Mouse (Mus musculus): Measurements from ENCODE around the gene Ntn3.
A peak's percentile ranks its signal among the peaks of the same experiment; 100 is the strongest.

Ntn3 gene

GRCm38 (mm10) chr17:24210591-24210990 is 1.3 kb upstream of the Ntn3 start:
- DNase-seq, result no peak

DNA sequence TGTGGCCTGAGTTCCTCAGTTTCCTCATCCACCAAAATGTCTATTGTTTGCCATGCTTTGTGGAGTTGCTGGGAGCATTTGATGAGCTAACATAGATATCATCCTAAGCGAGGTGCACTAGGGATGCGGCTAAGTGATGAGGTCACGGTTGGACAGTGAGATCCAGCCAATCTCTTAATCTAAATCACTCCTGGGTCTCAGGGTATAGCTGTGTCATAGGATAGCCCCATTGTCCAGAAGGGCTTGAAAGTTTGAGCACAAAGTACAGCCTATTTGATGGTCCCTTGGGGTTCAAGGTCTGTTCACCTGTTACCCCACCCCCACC is 547 bp upstream of the Ntn3 start:
- DNase-seq, result no peak

GRCm38 (mm10) chr17:24208641-24209042 is 689 bp downstream of the Ntn3 start:
- peak; percentile 47 for DNase-seq

- DNase-seq, result no peak
Observed at GRCm38 (mm10) chr17:24207768-24208640, 1.3 kb downstream of the Ntn3 start.

DNA sequence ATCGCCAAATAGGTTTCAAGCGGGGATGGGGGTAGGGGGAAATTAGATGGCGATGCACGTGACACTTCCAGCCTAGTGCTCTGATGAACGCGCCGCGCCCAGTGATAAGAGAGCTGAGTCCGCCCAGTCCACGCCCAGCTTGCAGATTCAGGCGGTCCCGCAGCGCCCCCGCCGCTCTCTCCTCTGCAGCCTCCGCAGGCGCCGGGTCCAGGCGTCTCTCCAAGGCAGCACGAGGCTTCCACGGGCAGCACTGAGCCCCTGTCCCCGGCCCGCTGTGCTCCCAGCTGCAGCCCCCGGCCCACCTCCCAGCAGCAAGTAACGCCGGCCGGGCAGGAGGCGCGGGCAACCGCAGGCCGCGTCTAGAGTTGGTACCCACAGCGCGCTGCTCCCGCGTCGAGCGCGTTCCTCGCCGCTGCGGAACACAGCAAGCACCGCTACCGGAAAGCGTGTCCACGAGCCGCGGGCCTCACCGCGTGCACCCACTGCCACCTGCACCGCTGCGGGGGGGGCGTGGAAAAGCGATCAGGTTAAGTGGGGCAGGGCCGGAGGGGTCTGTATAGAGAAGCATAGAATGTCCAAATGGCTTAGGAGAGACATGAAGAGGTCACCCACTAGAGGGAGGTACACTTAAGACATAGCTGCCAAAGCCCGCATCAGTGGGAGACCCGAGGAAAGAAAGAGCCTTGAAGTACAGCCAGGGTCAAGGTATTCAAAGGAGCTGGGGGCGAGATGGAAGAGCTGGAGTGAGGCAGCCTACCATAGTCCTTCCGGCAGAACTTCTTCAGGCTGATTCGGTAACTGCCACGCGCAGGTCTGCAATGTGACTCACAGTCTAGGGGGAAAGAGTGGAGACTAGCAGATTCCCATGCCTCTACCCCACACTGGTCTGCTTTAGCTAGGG is 2.6 kb downstream of the Ntn3 start:
- peak; percentile 66 for DNase-seq

DNA sequence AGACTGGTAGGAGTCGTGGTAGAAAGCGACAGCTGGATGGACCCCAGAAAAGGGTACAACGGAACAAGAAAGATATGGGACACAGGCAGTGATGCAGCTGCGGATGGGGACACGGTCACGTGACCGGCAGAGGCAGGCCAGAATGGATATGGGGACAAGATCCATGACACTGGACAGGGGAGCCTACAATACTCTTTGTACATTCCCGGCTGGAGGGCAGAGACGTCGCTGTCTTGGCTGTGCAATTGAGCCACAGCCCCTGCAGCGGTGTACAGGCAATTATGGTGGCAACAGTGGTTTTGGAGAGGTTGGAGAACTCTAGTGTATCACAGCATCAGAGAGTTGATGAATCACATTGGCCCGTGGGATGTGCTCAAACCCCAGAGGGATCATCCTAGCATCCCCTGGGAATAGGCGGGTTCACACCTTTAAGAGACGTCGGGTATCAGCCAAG is 3.4 kb downstream of the Ntn3 start:
- peak; percentile 64 for DNase-seq

DNA sequence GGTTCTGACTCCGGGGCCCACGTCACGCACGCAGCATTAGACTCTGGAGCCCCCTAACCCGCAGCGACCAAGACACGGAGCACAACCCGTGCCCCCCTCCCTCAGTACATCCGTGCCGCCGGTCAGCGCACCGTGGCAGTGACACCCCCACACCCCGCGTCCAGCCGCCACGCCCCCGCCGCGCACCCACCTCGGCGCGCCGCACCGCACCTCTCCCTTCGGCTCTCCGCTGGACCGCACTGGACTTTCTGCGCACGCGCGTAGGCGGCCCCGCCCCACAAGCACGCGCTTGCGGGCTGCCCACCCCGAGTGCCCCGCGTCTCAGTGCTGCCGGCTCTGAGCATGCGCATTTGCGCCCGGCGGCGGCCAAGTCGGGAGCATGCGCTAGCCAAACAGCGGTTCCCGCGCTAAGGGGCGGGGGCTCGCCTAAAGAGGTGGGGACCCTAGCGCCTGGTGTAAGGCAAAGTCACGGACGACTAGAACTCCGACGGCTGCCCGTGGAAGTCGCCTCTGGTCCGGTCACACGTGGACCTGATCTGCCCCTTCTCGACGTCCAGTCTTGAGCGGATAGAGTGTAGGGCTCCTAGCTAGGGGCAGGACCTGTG is 3.9 kb downstream of the Ntn3 start, which contains the start of gene Tbc1d24:
Gene Tbc1d24 (minus strand): TSS at position 279 of the 605 bp plus-strand sequence.
- peak; percentile 96 for DNase-seq

GRCm38 (mm10) chr17:24204846-24205245 is 4.5 kb downstream of the Ntn3 start:
- DNase-seq, result no peak

GRCm38 (mm10) chr17:24203611-24204534 is 5.5 kb downstream of the Ntn3 start:
- DNase-seq, result no peak

DNA sequence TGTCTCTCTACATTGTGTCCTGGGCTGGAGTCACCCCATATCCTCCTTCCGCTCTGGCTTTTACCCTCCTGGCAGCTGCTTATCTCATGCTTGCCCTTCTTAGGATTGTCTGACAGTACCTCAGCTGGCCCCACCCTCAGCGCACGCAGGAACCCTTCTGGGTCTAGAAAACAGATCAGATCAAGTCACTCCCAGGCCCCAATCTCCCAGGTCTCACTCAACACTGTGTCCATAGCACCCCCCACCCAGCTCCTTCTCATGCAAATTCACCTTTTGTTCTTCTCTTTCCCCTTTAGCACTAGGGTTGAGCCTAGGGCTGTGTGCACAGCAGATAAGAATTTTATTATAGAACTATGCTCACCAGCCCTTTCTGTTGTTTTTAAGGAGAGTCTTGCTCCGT is 6.3 kb downstream of the Ntn3 start:
- DNase-seq, result no peak

DNA sequence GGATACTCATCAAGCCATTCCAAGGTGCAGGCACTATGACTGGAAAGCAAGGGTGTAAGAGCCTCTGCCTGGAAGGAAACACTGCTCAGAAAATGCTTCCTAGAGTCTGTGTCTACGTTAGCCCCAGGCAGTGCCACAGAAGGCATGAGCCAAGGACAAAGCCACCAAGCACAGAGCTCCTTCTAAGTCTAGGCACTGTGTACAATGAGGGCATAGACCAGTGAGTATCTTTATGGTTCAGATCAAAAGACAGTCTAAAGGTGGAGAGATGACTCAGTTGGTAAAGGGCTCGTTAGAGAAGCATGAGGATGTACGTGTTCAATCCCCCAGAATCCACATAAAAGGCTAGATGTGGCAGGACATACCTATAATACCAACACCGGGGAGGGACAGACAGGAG is 8.2 kb downstream of the Ntn3 start:
- DNase-seq, result no peak

DNA sequence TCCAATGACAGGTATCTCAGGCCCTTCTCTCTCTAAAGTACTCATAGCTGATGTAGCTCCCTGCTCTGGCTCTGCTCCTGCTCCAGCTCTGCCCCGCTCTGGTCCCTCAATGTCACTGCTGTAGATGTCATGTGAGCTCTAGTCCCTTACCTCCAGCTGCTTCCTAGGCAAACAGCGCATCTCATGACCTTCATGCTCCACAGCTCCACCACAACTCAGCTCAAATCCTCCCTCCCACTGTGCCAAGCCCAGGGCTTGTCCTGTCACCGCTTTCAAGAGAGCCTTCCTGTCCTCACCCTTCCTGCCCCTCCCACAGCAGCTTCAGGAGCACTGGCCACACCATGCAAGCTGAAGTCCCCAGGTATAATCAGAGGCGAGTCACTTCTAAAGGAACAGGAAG is 9.6 kb downstream of the Ntn3 start:
- no peak for DNase-seq

DNA sequence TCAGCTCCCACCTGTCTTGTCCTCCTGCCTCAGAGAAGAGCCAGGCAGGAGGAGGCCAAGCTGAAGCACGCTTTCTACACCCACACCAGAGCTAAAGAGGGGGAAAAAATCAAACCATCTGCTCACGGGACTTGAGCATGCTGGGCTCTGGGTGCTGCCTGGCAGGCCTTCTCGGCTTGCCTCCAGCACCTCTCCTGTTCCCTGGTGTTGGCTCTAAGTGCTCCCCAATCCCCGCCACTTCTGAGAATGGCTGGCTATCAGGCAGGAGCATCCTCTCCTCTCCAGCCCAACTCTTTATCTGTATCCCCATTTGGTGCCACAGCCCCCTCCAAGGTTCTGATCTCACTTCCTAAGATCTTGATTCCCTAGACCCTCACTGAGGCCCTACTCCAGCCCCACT is 10.1 kb downstream of the Ntn3 start:
- no peak for DNase-seq

- DNase-seq, result no peak
Observed at GRCm38 (mm10) chr17:24197032-24197824, 12.1 kb downstream of the Ntn3 start.

DNA sequence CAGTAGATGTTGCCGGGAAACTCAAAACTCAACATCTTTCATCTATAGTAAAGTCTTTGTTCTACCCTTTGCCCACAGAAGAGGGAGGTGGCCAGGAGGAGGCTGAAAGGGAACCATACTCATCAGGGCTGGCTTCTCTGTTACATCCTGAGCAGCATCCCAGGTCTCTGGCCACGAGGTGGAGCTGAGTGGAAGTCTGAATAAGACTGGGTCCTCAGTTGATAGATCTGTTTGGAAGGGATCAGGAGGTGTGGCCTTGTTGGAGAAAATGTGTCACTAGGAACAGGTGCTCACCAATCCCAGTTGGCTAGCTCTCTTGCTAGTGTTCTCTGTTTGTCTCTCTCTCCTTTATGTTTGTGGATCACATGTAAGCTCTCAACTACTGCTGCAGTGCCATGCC is 14.0 kb downstream of the Ntn3 start:
- DNase-seq, result no peak

DNA sequence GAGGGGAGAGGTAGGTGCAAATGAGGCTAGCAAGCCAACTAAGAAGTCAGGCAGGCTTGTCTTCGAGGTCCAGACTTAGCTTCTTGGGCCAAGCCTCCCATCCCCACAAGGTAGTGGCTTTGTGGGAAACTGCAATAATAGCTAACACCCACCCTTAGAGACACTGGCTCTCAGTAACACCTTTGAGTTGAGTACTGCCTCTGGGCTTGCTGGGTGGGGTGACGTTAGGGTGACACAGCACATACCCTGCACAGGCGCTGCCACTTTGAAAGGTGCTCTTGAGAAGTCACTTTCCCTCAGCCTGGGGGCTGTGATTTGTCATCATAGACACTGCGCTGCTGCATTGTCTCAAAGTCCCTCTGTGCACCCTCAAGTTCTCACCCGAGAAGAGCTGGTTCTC is 15.6 kb downstream of the Ntn3 start:
- DNase-seq, result no peak

GRCm38 (mm10) chr17:24193268-24193667 is 16.1 kb downstream of the Ntn3 start:
- DNase-seq, result no peak

DNA sequence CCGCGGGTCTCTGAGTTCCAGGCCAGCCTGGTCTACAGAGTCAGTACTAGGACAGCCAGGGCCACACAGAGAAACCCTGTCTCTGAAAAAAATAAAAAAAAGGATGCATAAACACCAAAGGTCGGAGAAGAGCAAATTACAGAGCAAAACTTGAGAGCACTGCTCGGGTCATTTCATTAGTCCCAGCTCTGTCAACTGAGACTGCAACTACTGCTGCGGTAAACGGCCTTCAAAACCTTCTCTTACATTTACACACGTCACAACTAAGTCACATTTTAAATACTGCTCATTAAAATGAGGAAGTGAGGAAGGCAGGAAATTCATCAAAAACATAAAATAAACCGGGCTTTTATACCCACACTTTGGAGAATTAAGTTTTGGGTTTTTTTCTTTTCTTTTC is 16.5 kb downstream of the Ntn3 start:
- DNase-seq, result no peak

DNA sequence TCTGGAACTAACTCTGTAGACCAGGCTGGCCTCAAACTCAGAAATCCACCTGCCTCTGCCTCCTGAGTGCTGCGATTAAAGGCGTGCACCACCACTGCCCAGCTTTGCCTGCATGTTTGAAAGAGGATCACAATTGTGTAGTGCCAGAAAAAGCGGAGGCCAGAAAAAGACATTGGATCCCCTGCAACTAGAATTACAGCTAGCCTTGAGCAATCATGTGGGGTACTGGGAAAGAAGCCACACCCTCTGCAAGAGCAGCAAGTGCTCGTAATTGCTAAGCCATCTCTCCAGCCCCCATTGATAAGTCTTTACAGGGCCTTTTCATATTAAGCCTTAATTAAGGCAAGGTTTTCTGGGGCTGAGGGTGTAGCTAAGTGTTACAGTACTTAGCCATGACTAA is 17.9 kb downstream of the Ntn3 start:
- DNase-seq, result no peak

DNA sequence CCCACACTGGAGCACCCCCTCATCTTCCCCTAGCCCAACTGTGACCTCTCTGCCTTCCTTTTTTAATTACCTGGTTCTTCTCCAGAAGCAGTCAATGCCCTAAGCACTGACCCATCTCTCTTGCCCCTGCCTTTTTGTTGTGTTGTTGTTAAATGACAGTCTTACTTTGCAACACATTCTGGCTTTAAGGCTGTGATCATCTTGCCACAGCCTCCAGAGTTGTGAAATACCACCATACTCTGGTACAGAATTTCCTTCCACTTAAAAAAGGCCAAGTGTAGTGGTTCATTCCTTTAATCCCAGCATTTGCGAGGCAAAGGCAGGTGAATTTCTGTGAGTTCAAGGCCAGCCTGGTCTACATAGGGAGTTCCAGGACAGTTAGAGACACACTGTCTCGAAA is 18.4 kb downstream of the Ntn3 start:
- no peak for DNase-seq

- no peak for DNase-seq
Observed at GRCm38 (mm10) chr17:24174259-24174658, 35.1 kb downstream of the Ntn3 start.
